Mouse (Mus musculus) midbrain, embryonic 14.5 days (tissue): ENCODE results near the gene Gm20894. TPM values are rescaled to one million over a fixed set of nuclear protein-coding genes. Genes with fewer than 3 reads are reported as not detected.
"Not testable (repeated sequence)": the region's sequence is repeated elsewhere in the genome, so short reads cannot be mapped to it uniquely, and the experiment has no call there.

ENCODE experiments used
- ATAC-seq: fragments of 200-750 bp; cut with Nextera tagmentation; 2 replicates; pipeline ENCODE4 v1.8.0; 2017; ENCODE audit warnings: moderate number of reproducible peaks, moderate library complexity; ENCODE audit not compliant: low FRiP score, low TSS enrichment
- DNase-seq: peaks from one replicate; pipeline ENCODE4 v3.0.0-alpha.2; 2015
- H3K27ac ChIP-seq: fragments of 300-500 bp; sonication (generic); replicated peaks from 2 replicates; pipeline ENCODE4 v1.5.1; 2014; ENCODE audit warnings: mild to moderate bottlenecking, low read depth, low read length, moderate library complexity
- H3K27me3 ChIP-seq: fragments of 300-500 bp; sonication (generic); 2 replicates; pipeline ENCODE4 v1.6.1; 2014; ENCODE audit warnings: low read length, control low read depth, mixed read lengths; ENCODE audit not compliant: control insufficient read depth, insufficient read depth
- H3K36me3 ChIP-seq: fragments of 300-500 bp; sonication (generic); 2 replicates; pipeline ENCODE4 v1.6.1; 2014; ENCODE audit warnings: low read length, control low read depth; ENCODE audit not compliant: control insufficient read depth, insufficient read depth
- H3K4me1 ChIP-seq: fragments of 300-500 bp; sonication (generic); 2 replicates; pipeline ENCODE4 v1.6.1; 2014; ENCODE audit warnings: mild to moderate bottlenecking, antibody characterized with exemption, low read length, control low read depth; ENCODE audit not compliant: control insufficient read depth, insufficient read depth
- H3K4me2 ChIP-seq: fragments of 300-500 bp; sonication (generic); 2 replicates; pipeline ENCODE4 v1.6.1; 2014; ENCODE audit warnings: mild to moderate bottlenecking, low read length, moderate library complexity
- H3K4me3 ChIP-seq: fragments of 300-500 bp; sonication (generic); replicated peaks from 2 replicates; pipeline ENCODE4 v1.5.1; 2014; ENCODE audit warnings: low read depth, low read length
- H3K9ac ChIP-seq: fragments of 300-500 bp; sonication (generic); replicated peaks from 2 replicates; pipeline ENCODE4 v1.6.1; 2014; ENCODE audit warnings: mild to moderate bottlenecking, low read length, moderate library complexity
- H3K9me3 ChIP-seq: fragments of 300-500 bp; sonication (generic); 2 replicates; pipeline ENCODE4 v1.6.1; 2016; ENCODE audit warnings: low read length, control low read depth, mixed read lengths; ENCODE audit not compliant: control insufficient read depth
- WGBS: fragments of 180-500 bp; shearing (Covaris S2); extraction: QIAGEN DNeasy Blood & Tissue Kit; methylation state at CpG from one replicate; pipeline ENCODE4 v1.1.7; 2014; 5-methylcytosine and 5-hydroxymethylcytosine counted together
- polyA plus RNA-seq: library from polyadenylated mRNA; unstranded; fragments of >200 nt; fragmentation: Nextera tagmentation; extraction: Ambion mirVana; gene quantifications from 2 replicates; pipeline ENCODE4 v1.2.1, GENCODE M21; 2014

Gene Gm20894
- not detected in 2 replicates for polyA plus RNA-seq

DNA sequence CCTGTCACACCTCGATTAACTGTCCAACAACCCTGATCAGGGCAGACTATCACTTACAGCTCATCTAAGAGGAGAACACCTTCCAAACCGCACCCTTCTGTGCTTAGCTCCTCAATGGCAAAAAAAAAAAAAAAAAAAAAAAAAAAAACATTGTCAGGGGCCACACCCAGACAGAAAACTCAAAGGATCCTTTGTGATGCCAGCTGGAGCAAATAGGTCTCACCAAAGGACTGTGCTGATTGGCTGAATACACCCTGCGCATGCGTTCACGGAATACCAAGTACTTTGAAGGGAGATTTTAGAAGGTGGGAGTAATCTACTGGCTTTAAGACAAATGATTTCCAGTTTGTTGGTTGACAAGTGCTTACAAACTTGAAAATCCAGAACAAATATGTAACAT lies at the start of gene Gm20894:
Gene Gm20894 (minus strand): TSS at position 101 of the 400 bp plus-strand sequence.
- not testable (repeated sequence) for H3K9ac ChIP-seq, H3K4me1 ChIP-seq, H3K9me3 ChIP-seq, H3K4me3 ChIP-seq, H3K36me3 ChIP-seq, H3K4me2 ChIP-seq, ATAC-seq, H3K27me3 ChIP-seq, DNase-seq, H3K27ac ChIP-seq
- no CpG with 5 or more reads among the region's 5 CpGs for WGBS
